Mouse (Mus musculus): ENCODE measurements around the gene Naa80. TPM values are rescaled to one million over a fixed set of nuclear protein-coding genes. Genes with fewer than 3 reads are reported as not detected.

Gene Naa80
- polyA plus RNA-seq, 1 experiment, result 34.1 TPM

DNA sequence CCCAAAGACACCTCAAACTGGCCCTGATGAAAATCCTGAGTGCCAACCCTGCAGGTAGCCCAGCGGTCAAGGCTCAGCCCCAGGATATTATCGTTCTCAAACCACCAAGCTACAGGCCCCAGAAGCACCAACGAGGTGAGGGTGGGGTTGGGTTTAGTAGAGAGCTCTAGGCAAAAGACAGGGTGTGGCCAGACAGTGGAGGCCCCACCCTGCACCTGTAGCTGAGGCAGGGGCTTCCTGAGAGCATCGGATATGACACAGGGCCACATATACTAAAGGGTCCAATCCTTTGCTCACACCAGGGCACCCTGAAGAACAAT is 50.7 kb downstream of the Naa80 start:
- DNase-seq (ENCODE audit: low read depth in 1 of 2, low spot score in 2 of 2), result no peak
- peak overlapping the region; percentile 43; the same call in 1 of the 2 replicates for H3K4me3 ChIP-seq (ENCODE audit: extremely low read depth, insufficient read depth, insufficient read length)
- H3K4me1 ChIP-seq (ENCODE audit: control insufficient read depth, insufficient read depth, insufficient read length), result peaks cover 79% of the 10 kb centered on the region; the same call in 1 of the 2 replicates
- H3K27ac ChIP-seq (ENCODE audit: insufficient read depth, low read length), result peak overlapping the region; percentile 95
- H3K27me3 ChIP-seq (ENCODE audit: control insufficient read depth, insufficient read depth, low read length), result no peaks in the 10 kb centered on the region
- H3K36me3 ChIP-seq (ENCODE audit: control insufficient read depth, insufficient read depth, low read length), result peaks cover 14% of the 10 kb centered on the region
- TF ChIP-seq CTCF (IDR thresholded peaks at IDR 0.05; ENCODE audit: extremely low read depth, insufficient read depth, insufficient read length, insufficient replicate concordance) (no peak), POLR2A (IDR thresholded peaks at IDR 0.05; ENCODE audit: low read depth, low read length) (no peak)
- 4% methylated on average over 4 of the region's 4 CpGs for WGBS

DNA sequence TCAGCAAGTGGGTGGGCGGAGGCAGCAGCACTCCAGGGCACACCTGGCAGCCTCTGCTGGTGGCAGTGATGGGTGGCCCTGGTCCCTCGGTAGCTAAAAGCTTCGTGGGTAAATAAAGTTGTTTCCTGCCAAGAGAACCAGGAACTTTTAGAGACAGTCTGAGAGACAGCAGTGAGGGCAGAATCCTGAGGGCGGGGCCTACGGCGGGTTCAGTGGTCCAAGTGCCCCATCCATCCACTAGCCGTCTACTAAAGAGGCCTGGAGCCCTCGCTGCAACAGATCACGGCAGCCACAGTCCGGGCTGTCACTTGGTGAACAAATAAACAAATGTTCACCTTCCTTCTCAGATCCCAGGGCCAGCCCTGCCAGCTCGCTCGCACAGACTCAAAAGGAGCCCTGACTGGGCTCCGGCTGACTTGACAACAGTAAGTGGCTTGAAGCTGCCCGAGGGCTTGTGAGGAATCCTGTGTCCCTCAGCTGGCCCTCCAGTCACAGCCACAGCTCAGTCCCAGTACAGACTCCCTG is 51.3 kb downstream of the Naa80 start:
- Histone ChIP-seq H3K36me3 (ENCODE audit: control insufficient read depth, insufficient read depth, low read length) (peaks cover 14% of the 10 kb centered on the region), H3K27me3 (ENCODE audit: control insufficient read depth, insufficient read depth, low read length) (no peaks in the 10 kb centered on the region), H3K27ac (ENCODE audit: insufficient read depth, low read length) (peak overlapping the region; percentile 95), H3K4me1 (ENCODE audit: control insufficient read depth, insufficient read depth, insufficient read length) (peaks cover 74% of the 10 kb centered on the region; the same call in 1 of the 2 replicates), H3K4me3 (ENCODE audit: extremely low read depth, insufficient read depth, insufficient read length) (no peak overlapping the region; the same call in 1 of the 2 replicates)
- no peak for DNase-seq (ENCODE audit: low read depth in 1 of 2, low spot score in 2 of 2)
- no peak for TF ChIP-seq CTCF (IDR thresholded peaks at IDR 0.05; ENCODE audit: extremely low read depth, insufficient read depth, insufficient read length, insufficient replicate concordance)
- no peak for TF ChIP-seq POLR2A (IDR thresholded peaks at IDR 0.05; ENCODE audit: low read depth, low read length)
- 40% methylated on average over 14 of the region's 14 CpGs for WGBS

DNA sequence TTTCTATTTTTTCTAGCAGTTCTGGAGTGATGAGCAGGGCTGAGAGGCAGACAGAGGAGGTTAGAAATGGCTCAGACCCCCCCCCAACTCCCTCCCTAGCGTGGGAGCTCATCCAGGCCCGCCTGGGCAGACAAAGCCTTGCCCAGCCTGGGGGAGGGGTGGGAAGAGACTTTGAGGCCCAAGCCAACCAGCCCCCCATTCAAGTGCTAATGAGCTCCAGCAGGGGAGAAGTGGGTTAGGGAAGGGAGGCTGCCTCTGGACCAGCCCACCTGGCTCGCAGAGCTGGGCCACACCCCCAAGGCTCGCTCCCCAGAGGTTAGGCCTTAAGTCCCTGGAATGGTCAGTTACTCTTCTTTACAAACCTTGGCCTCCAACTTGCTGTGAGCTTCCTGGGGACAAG is 51.9 kb downstream of the Naa80 start:
- Histone ChIP-seq H3K4me3 (ENCODE audit: extremely low read depth, insufficient read depth, insufficient read length) (no peak overlapping the region), H3K36me3 (ENCODE audit: control insufficient read depth, insufficient read depth, low read length) (peaks cover 12% of the 10 kb centered on the region), H3K27me3 (ENCODE audit: control insufficient read depth, insufficient read depth, low read length) (no peaks in the 10 kb centered on the region), H3K4me1 (ENCODE audit: control insufficient read depth, insufficient read depth, insufficient read length) (peaks cover 68% of the 10 kb centered on the region; the same call in 1 of the 2 replicates), H3K27ac (ENCODE audit: insufficient read depth, low read length) (peak overlapping the region; percentile 95)
- TF ChIP-seq POLR2A (IDR thresholded peaks at IDR 0.05; ENCODE audit: low read depth, low read length), result no peak
- TF ChIP-seq CTCF (IDR thresholded peaks at IDR 0.05; ENCODE audit: extremely low read depth, insufficient read depth, insufficient read length, insufficient replicate concordance), result no peak
- WGBS, result 53% methylated on average over 4 of the region's 4 CpGs
- DNase-seq (ENCODE audit: low read depth in 1 of 2, low spot score in 2 of 2), result no peak

DNA sequence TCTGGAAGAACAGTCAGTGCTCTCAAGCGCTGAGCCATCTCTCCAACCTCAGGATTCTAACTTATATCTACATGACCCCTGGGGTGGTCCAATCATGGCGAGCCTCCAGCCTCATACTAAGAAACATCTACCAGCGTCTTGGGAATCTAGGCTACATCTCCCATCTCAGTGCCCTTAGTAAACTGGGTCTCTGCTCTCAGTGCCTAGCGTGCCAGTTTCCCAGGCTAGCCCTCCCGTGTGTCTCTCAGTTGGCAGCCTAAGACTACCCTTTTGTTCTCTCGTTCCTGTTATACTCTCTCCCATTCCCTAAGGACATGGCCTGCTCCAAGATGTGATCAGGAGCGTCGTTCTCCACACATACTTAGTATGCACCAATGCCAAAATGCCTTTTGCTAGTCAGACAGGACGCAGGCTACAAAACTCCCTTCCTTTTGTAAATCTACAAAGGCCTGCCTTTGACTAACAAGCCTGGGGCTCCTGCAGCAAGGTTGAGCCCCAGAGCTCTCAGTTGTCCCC is 52.7 kb downstream of the Naa80 start:
- Histone ChIP-seq H3K4me3 (ENCODE audit: extremely low read depth, insufficient read depth, insufficient read length) (no peak overlapping the region), H3K27me3 (ENCODE audit: control insufficient read depth, insufficient read depth, low read length) (no peaks in the 10 kb centered on the region), H3K36me3 (ENCODE audit: control insufficient read depth, insufficient read depth, low read length) (peaks cover 12% of the 10 kb centered on the region), H3K4me1 (ENCODE audit: control insufficient read depth, insufficient read depth, insufficient read length) (peaks cover 64% of the 10 kb centered on the region; the same call in 1 of the 2 replicates), H3K27ac (ENCODE audit: insufficient read depth, low read length) (peak overlapping the region; percentile 96)
- WGBS, result 86% methylated on average over 9 of the region's 9 CpGs
- TF ChIP-seq CTCF (IDR thresholded peaks at IDR 0.05; ENCODE audit: extremely low read depth, insufficient read depth, insufficient read length, insufficient replicate concordance) (no peak), POLR2A (IDR thresholded peaks at IDR 0.05; ENCODE audit: low read depth, low read length) (no peak)
- DNase-seq (ENCODE audit: low read depth in 1 of 2, low spot score in 2 of 2), result no peak

DNA sequence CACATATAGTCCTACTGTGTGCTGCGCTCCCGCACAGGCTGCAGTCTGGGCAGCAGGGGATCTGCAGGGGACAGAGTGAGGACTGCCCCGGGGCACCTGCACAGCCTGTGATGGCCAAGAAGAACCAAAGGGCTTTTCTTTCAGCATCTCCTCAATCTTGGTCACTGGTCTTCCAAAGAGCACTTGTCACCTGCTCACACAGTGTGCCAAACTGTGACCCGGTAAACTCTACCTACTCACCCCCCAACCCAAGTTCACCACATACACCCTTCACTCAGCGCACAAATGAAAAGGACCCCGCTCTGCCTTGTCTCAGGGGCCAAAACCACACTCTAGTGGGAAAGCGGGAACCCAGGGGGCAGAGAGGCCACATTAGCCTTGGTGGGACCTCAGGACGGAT is 53.2 kb downstream of the Naa80 start:
- TF ChIP-seq CTCF (IDR thresholded peaks at IDR 0.05; ENCODE audit: extremely low read depth, insufficient read depth, insufficient read length, insufficient replicate concordance), result no peak
- TF ChIP-seq POLR2A (IDR thresholded peaks at IDR 0.05; ENCODE audit: low read depth, low read length), result no peak
- Histone ChIP-seq H3K27me3 (ENCODE audit: control insufficient read depth, insufficient read depth, low read length) (no peaks in the 10 kb centered on the region), H3K4me3 (ENCODE audit: extremely low read depth, insufficient read depth, insufficient read length) (no peak overlapping the region), H3K36me3 (ENCODE audit: control insufficient read depth, insufficient read depth, low read length) (peaks cover 12% of the 10 kb centered on the region), H3K4me1 (ENCODE audit: control insufficient read depth, insufficient read depth, insufficient read length) (peaks cover 60% of the 10 kb centered on the region; the same call in 1 of the 2 replicates), H3K27ac (ENCODE audit: insufficient read depth, low read length) (peak overlapping the region; percentile 96)
- WGBS, result 87% methylated on average over 8 of the region's 8 CpGs
- DNase-seq (ENCODE audit: low read depth in 1 of 2, low spot score in 2 of 2), result no peak

DNA sequence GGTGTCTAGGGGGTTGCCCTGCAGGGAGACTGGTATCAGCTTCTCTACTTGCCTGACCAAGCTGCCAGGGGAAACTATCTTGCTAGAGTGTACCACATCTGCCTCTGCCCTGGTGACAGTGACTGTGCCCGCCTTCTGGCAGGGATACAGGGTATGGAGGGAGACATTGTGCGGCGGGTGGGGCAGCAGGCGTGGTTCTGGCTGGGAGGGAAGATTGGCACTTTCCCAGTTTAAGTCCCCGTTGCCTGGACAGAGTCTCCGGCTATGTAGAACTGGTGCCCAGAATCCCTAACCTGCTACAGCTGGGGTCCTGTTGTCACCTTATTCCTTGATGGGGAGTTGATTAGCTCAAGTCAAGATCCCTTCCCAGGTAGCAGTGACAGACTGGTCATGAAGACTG is 53.8 kb downstream of the Naa80 start:
- H3K4me1 ChIP-seq (ENCODE audit: control insufficient read depth, insufficient read depth, insufficient read length), result peaks cover 54% of the 10 kb centered on the region; the same call in 1 of the 2 replicates
- peaks cover 12% of the 10 kb centered on the region for H3K36me3 ChIP-seq (ENCODE audit: control insufficient read depth, insufficient read depth, low read length)
- H3K27ac ChIP-seq (ENCODE audit: insufficient read depth, low read length), result peak overlapping the region; percentile 96
- H3K4me3 ChIP-seq (ENCODE audit: extremely low read depth, insufficient read depth, insufficient read length), result peak overlapping the region; percentile 99
- DNase-seq (ENCODE audit: low read depth in 1 of 2, low spot score in 2 of 2), result no peak
- no peaks in the 10 kb centered on the region for H3K27me3 ChIP-seq (ENCODE audit: control insufficient read depth, insufficient read depth, low read length)
- 54% methylated on average over 6 of the region's 6 CpGs for WGBS
- TF ChIP-seq CTCF (IDR thresholded peaks at IDR 0.05; ENCODE audit: extremely low read depth, insufficient read depth, insufficient read length, insufficient replicate concordance) (no peak), POLR2A (IDR thresholded peaks at IDR 0.05; ENCODE audit: low read depth, low read length) (no peak)

DNA sequence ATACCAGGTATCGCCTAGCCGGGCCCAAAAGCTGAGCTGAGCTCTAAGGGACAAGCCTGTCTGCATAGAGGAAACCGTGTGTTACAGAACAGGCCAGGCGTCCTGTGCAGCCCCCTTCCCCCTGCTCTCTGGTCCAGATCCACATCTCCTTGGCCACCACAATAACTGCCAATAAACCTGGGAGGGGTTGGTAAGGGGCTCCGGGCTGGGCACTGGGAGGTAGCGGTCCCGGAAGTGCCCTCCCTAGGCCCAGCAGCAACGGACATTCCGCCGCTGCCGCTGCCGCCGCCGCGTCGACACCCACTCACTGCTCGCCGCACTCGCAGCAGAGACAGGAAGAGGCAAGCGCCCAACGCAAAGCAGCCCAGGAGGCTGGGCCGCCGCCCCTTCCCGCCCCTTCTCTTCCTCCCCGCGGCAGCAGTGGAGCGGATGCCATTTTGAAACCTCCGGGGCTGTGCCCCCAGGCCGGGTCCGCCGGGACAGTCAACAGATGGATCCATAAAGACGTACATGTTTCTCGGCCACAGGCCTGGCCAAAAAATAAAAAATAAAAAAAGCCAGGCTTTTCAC is 54.5 kb downstream of the Naa80 start:
- Histone ChIP-seq H3K4me3 (ENCODE audit: extremely low read depth, insufficient read depth, insufficient read length) (peak overlapping the region; percentile 99), H3K4me1 (ENCODE audit: control insufficient read depth, insufficient read depth, insufficient read length) (peaks cover 47% of the 10 kb centered on the region; the same call in 1 of the 2 replicates), H3K27me3 (ENCODE audit: control insufficient read depth, insufficient read depth, low read length) (no peaks in the 10 kb centered on the region), H3K36me3 (ENCODE audit: control insufficient read depth, insufficient read depth, low read length) (peaks cover 7% of the 10 kb centered on the region; the same call in 1 of the 2 replicates), H3K27ac (ENCODE audit: insufficient read depth, low read length) (peak overlapping the region; percentile 96)
- under 1% methylated on average over 33 of the region's 33 CpGs for WGBS
- no peak for TF ChIP-seq CTCF (IDR thresholded peaks at IDR 0.05; ENCODE audit: extremely low read depth, insufficient read depth, insufficient read length, insufficient replicate concordance)
- TF ChIP-seq POLR2A (IDR thresholded peaks at IDR 0.05; ENCODE audit: low read depth, low read length), result peak; percentile 58
- DNase-seq (ENCODE audit: low read depth in 1 of 2, low spot score in 2 of 2), result peak; percentile 65 to 87

Other genes starting within 250 kb of the Naa80 start
- gene Hemk1, start 240.5 kb upstream of the Naa80 start, polyA plus RNA-seq (2012; rRNA removed), result 11.0 and 12.2 TPM in 2 replicates
- 0.29 and 0.50 TPM in 2 replicates for gene 6430571L13Rik, start 238.3 kb upstream of the Naa80 start, polyA plus RNA-seq (2012; rRNA removed)
- gene Cacna2d2, start 179.3 kb upstream of the Naa80 start, polyA plus RNA-seq (2012; rRNA removed), result 1.6 and 2.2 TPM in 2 replicates
- gene Tmem115, start 44.9 kb upstream of the Naa80 start, polyA plus RNA-seq (2012; rRNA removed), result 28.6 and 33.4 TPM in 2 replicates
- 33.1 and 42.8 TPM in 2 replicates for gene Cyb561d2, start 36.7 kb upstream of the Naa80 start, polyA plus RNA-seq (2012; rRNA removed)
- gene Nprl2, start 36.7 kb upstream of the Naa80 start, polyA plus RNA-seq (2012; rRNA removed), result 24.4 and 26.3 TPM in 2 replicates
- gene Zmynd10, start 31.6 kb upstream of the Naa80 start, polyA plus RNA-seq (2012; rRNA removed), result 0.84 and 0.88 TPM in 2 replicates
- gene Rassf1, start 27.3 kb upstream of the Naa80 start, polyA plus RNA-seq (2012; rRNA removed), result 20.9 and 23.5 TPM in 2 replicates
- 32.5 and 49.1 TPM in 2 replicates for gene Tusc2, start 15.6 kb upstream of the Naa80 start, polyA plus RNA-seq (2012; rRNA removed)
- gene Hyal2, start 10.9 kb upstream of the Naa80 start, polyA plus RNA-seq (2012; rRNA removed), result 38.1 and 44.3 TPM in 2 replicates
- gene Hyal1, start 2.0 kb upstream of the Naa80 start, polyA plus RNA-seq (2012; rRNA removed), result 3.2 and 3.7 TPM in 2 replicates
- 0.54 and 1.00 TPM in 2 replicates for gene Hyal3, start 1.9 kb downstream of the Naa80 start, polyA plus RNA-seq (2012; rRNA removed)
- 71.2 and 78.3 TPM in 2 replicates for gene Ifrd2, start 8.8 kb downstream of the Naa80 start, polyA plus RNA-seq (2012; rRNA removed)
- gene Sema3b, start 30.3 kb downstream of the Naa80 start, polyA plus RNA-seq (2012; rRNA removed), result 3.3 TPM in 2 replicates
- 752 and 1,030 TPM in 2 replicates for gene Gnai2, start 56.5 kb downstream of the Naa80 start, polyA plus RNA-seq (2012; rRNA removed)
- 10.6 and 13.9 TPM in 2 replicates for gene Slc38a3, start 90.6 kb downstream of the Naa80 start, polyA plus RNA-seq (2012; rRNA removed)
- gene Gnat1, start 100.8 kb downstream of the Naa80 start, polyA plus RNA-seq (2012; rRNA removed), result not detected in 2 replicates
- gene Sema3f, start 131.6 kb downstream of the Naa80 start, polyA plus RNA-seq (2012; rRNA removed), result 61.1 and 61.6 TPM in 2 replicates
- gene Rbm5, start 192.1 kb downstream of the Naa80 start, polyA plus RNA-seq (2012; rRNA removed), result 70.3 and 76.0 TPM in 2 replicates